Mouse (Mus musculus) CH12.LX (cell line): ENCODE data around the gene A930009A15Rik. TPM values are rescaled to one million over a fixed set of nuclear protein-coding genes. Genes with fewer than 3 reads are reported as not detected.

Experiments used
- DNase-seq: peaks from one replicate; pipeline ENCODE4 v3.0.0-alpha.2; 2013; ENCODE audit errors: extremely low read depth
- H3K27ac ChIP-seq: 2 replicates; pipeline ENCODE4 v1.5.1; 2012; ENCODE audit warnings: low read depth, mild to moderate bottlenecking, control low read depth, moderate library complexity; ENCODE audit not compliant: insufficient read depth
- H3K27me3 ChIP-seq: replicated peaks from 2 replicates; pipeline ENCODE3; 2012; ENCODE audit warnings: inconsistent platforms
- H3K36me3 ChIP-seq, 2 experiments: replicated peaks in 1 of 2; 2 replicates each; pipeline versions ENCODE3 to v1.6.1; 2012; ENCODE audit warnings: inconsistent platforms in 1 of 2, low read length in 1 of 2, mild to moderate bottlenecking in 1 of 2, mixed read lengths in 1 of 2, moderate library complexity in 1 of 2; ENCODE audit not compliant: control insufficient read depth in 1 of 2, insufficient read depth in 1 of 2
- H3K4me1 ChIP-seq, 2 experiments: 2 replicates each; pipeline ENCODE4 v1.6.1; 2012; ENCODE audit warnings: inconsistent platforms in 1 of 2, moderate library complexity in 1 of 2; ENCODE audit not compliant: insufficient read depth in 2 of 2, control insufficient read depth in 1 of 2
- H3K4me2 ChIP-seq: 2 replicates; pipeline ENCODE4 v1.6.1; 2012; ENCODE audit warnings: low read depth, mild to moderate bottlenecking, control low read depth; ENCODE audit not compliant: poor library complexity, insufficient read depth, severe bottlenecking
- H3K4me3 ChIP-seq, 3 experiments: fragments of 150-350 bp in 1 of 3; sonication (generic) in 1 of 3; replicated peaks in 1 of 3; 2 replicates each; pipeline versions ENCODE3 to v1.5.1; 2011 to 2012; ENCODE audit warnings: low read depth in 2 of 3, low read length in 2 of 3, mild to moderate bottlenecking in 2 of 3, moderate library complexity in 2 of 3, control low read depth in 1 of 3, improper control_type of control experiment in 1 of 3, inconsistent platforms in 1 of 3, mixed read lengths in 1 of 3; ENCODE audit not compliant: poor library complexity in 1 of 3
- H3K79me2 ChIP-seq: replicated peaks from 2 replicates; pipeline ENCODE4 v1.6.1; 2012; ENCODE audit warnings: mild to moderate bottlenecking, moderate library complexity; ENCODE audit not compliant: control insufficient read depth, poor library complexity, insufficient read depth, severe bottlenecking; ENCODE audit errors: extremely low read depth
- H3K9ac ChIP-seq: 2 replicates; pipeline ENCODE4 v1.6.1; 2012; ENCODE audit warnings: low read depth, mild to moderate bottlenecking, control low read depth, moderate library complexity; ENCODE audit not compliant: insufficient read depth
- H3K9me3 ChIP-seq: replicated peaks from 2 replicates; pipeline ENCODE3; 2012; ENCODE audit warnings: low read length, inconsistent platforms, mixed read lengths
- GABPA ChIP-seq: IDR thresholded peaks from 2 replicates; pipeline ENCODE4 v1.6.1; 2012; ENCODE audit warnings: low read depth, low read length, improper control_type of control experiment, inconsistent platforms; ENCODE audit not compliant: insufficient replicate concordance
- HCFC1 ChIP-seq: IDR thresholded peaks from 2 replicates; pipeline ENCODE4 v1.6.1; 2012; ENCODE audit warnings: low read depth, mild to moderate bottlenecking, inconsistent platforms, low read length, improper control_type of control experiment
- KAT2A ChIP-seq: IDR thresholded peaks from 2 replicates; pipeline ENCODE4 v1.6.1; 2012; ENCODE audit warnings: low read length, improper control_type of control experiment, inconsistent platforms; ENCODE audit not compliant: insufficient replicate concordance
- MAX ChIP-seq: IDR thresholded peaks from 2 replicates; pipeline ENCODE4 v1.6.1; 2011; ENCODE audit warnings: low read length, improper control_type of control experiment
- UBTF ChIP-seq: IDR thresholded peaks from 2 replicates; pipeline ENCODE4 v1.6.1; 2012; ENCODE audit warnings: low read depth, mild to moderate bottlenecking, inconsistent platforms, low read length, improper control_type of control experiment, moderate library complexity
- dilution Hi-C: fragments of 300-500 bp; cut with MboI; formaldehyde crosslinking; loops from 2 replicates; pipeline ENCODE4 v1.14.3; 2020; ENCODE audit warnings: low sequenced_read_pairs; ENCODE audit not compliant: extremely low pct_unique_long_range_greater_than_20kb, extremely low pct_ligation_motif_present
- in situ Hi-C: fragments of 300-500 bp; cut with MboI; formaldehyde crosslinking; loops from 3 replicates; pipeline ENCODE4 v1.14.3; 2019; ENCODE audit warnings: low sequenced_read_pairs, low pct_ligation_motif_present, low pct_unique_long_range_greater_than_20kb, mixed read lengths
- polyA plus RNA-seq: library from polyadenylated mRNA; unstranded; fragments of >175 nt; gene quantifications from 2 replicates; pipeline ENCODE4 v1.2.1, GENCODE M21; 2012; ENCODE audit warnings: low read depth; ENCODE audit not compliant: insufficient read length
- total RNA-seq, 2 experiments: library from RNA; depleted of rRNA; stranded (reverse); fragments of 300-350 nt in 1 of 2; fragments of >200 nt in 1 of 2; gene quantifications; 2 replicates each; pipeline ENCODE4 v1.2.3; 2012 to 2014

Gene A930009A15Rik
- total and polyA plus RNA-seq, 3 experiments = not detected

DNA sequence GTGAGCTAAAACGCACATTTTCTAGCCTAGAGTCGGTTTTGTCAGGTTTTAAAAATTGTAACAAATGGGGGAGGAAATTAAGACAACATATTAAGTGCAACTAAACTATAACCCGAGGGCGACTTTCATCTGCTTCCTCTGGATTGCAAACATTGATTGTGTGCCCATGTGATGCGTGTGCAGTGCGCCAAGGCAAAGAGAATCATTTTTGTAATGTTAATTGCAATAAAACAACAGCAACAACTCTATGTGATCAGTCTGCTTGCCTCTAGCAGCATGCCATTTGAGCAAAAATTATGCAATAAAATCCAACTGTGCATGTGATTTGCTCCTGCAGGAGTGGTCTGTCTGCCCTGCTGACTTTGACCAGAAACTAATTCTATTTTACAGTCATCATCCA lies 56.9 kb downstream of the A930009A15Rik start:
- no peak overlapping the region for H3K4me3 ChIP-seq
- no peaks in the 10 kb centered on the region for H3K79me2 ChIP-seq
- no peaks in the 10 kb centered on the region for H3K36me3 ChIP-seq
- TF ChIP-seq UBTF (no peak), KAT2A (no peak), HCFC1 (no peak), MAX (no peak), GABPA (no peak)
- no peak overlapping the region for H3K27ac ChIP-seq
- H3K27me3 ChIP-seq = no peaks in the 10 kb centered on the region
- DNase-seq = no peak
- H3K4me2 ChIP-seq = no peak overlapping the region
- dilution Hi-C loops (no loop called here), in situ Hi-C loops (no loop called here)
- H3K9ac ChIP-seq = no peak overlapping the region
- peaks cover 0 to 9% of the 10 kb centered on the region in 2 experiments; a peak in 2 of 4 replicates for H3K4me1 ChIP-seq
- H3K9me3 ChIP-seq = no peaks in the 10 kb centered on the region

Other genes with a start within 250 kb of the A930009A15Rik start
- 20.9 and 25.7 TPM in 2 replicates for gene Tmem19, start 207.5 kb upstream of the A930009A15Rik start, total RNA-seq (2012; rRNA removed)
- gene Tmem19, start 207.5 kb upstream of the A930009A15Rik start, total RNA-seq (2014; rRNA removed) = 26.0 and 34.3 TPM in 2 replicates
- 22.9 and 29.3 TPM in 2 replicates for gene Tmem19, start 207.5 kb upstream of the A930009A15Rik start, polyA plus RNA-seq
- gene Thap2, start 185.5 kb upstream of the A930009A15Rik start, total RNA-seq (2012; rRNA removed) = 7.6 and 11.3 TPM in 2 replicates
- gene Thap2, start 185.5 kb upstream of the A930009A15Rik start, total RNA-seq (2014; rRNA removed) = 6.9 and 7.9 TPM in 2 replicates
- gene Thap2, start 185.5 kb upstream of the A930009A15Rik start, polyA plus RNA-seq = 4.3 and 4.8 TPM in 2 replicates
- gene Zfc3h1, start 185.0 kb upstream of the A930009A15Rik start, total RNA-seq (2012; rRNA removed) = 29.8 and 40.7 TPM in 2 replicates
- gene Zfc3h1, start 185.0 kb upstream of the A930009A15Rik start, total RNA-seq (2014; rRNA removed) = 51.7 and 58.3 TPM in 2 replicates
- 39.2 and 48.7 TPM in 2 replicates for gene Zfc3h1, start 185.0 kb upstream of the A930009A15Rik start, polyA plus RNA-seq
- not detected in 2 replicates for gene Lgr5, start 17.8 kb downstream of the A930009A15Rik start, total RNA-seq (2012; rRNA removed)
- gene Lgr5, start 17.8 kb downstream of the A930009A15Rik start, total RNA-seq (2014; rRNA removed) = not detected in 2 replicates
- gene Lgr5, start 17.8 kb downstream of the A930009A15Rik start, polyA plus RNA-seq = not detected in 2 replicates
- 0.08 TPM in 1 of 2 replicates, not detected in the other for gene Tspan8, start 246.8 kb downstream of the A930009A15Rik start, total RNA-seq (2012; rRNA removed)
- 0.67 TPM in 1 of 2 replicates, not detected in the other for gene Tspan8, start 246.8 kb downstream of the A930009A15Rik start, total RNA-seq (2014; rRNA removed)
- 0.35 TPM in 1 of 2 replicates, not detected in the other for gene Tspan8, start 246.8 kb downstream of the A930009A15Rik start, polyA plus RNA-seq